Mouse (Mus musculus): Measurements from ENCODE around the gene Rere. TPM values are rescaled to one million over a fixed set of nuclear protein-coding genes. Genes with fewer than 3 reads are reported as not detected.
A peak's percentile ranks its signal among the peaks of the same experiment; 100 is the strongest.
"Not testable (repeated sequence)": the region's sequence is repeated elsewhere in the genome, so short reads cannot be mapped to it uniquely, and the experiment has no call there.

Gene Rere
- polyA plus RNA-seq, 1 experiment from 2014 or later: 57.2 TPM

DNA sequence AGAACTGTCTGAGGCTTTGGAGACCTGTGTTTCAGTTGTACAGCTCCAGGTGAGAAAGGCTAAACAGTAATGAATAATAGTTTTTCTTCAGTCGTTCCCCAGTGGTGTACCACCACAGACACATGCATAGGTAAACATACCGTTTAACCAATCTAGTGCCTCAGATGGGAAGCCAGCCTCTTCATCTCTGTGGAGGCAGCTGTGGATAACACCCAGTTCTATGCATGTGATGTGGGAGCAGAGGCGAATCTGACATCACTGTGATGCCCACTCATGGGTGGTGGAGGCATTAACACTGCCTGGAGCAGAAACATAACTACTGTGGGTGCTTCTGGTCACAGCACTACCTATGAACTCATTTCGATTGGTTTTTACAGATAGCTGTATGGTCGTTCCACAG is 314.5 kb downstream of the Rere start:
- 89% methylated on average over 5 of the region's 5 CpGs for WGBS
- H3K9me3 ChIP-seq: no peaks in the 10 kb centered on the region
- H3K36me3 ChIP-seq: no peaks in the 10 kb centered on the region
- peaks cover 13% of the 10 kb centered on the region for H3K4me1 ChIP-seq
- ATAC-seq (ENCODE audit: low FRiP score, low read depth): no peak
- no peak overlapping the region for H3K27ac ChIP-seq
- no peak overlapping the region for H3K4me3 ChIP-seq
- no peak overlapping the region for H3K9ac ChIP-seq
- H3K27me3 ChIP-seq (replicated peaks): no peaks in the 10 kb centered on the region
- H3K4me2 ChIP-seq (replicated peaks): no peak overlapping the region

DNA sequence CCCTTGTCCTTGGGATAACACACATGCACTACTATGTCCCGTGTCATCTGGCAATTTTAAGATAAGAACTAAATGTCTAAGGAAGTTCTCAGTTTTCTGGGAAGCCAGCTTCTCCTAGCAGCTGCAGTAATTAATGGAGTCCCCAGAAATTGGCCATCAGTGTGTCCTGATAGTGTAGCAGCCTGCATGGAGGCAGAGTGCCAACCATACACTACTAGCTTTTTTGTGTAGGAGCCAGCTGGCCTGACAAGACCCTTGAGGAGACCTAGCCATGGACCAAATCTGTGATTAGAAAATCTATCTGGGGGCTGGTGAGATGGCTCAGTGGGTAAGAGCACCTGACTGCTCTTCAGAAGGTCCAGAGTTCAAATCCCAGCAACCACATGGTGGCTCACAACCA is 317.2 kb downstream of the Rere start:
- no peak for ATAC-seq (ENCODE audit: low FRiP score, low read depth)
- whole genome bisulfite sequencing: 93% methylated on average over 1 of the region's 1 CpGs
- peaks cover 1% of the 10 kb centered on the region; the same call in 1 of the 2 replicates for H3K4me1 ChIP-seq

GRCm38 (mm10) chr4:150599119-150599992 is 317.9 kb downstream of the Rere start:
- Histone ChIP-seq H3K27me3 (replicated peaks) (no peaks in the 10 kb centered on the region), H3K27ac (no peak overlapping the region), H3K9ac (no peak overlapping the region), H3K9me3 (no peaks in the 10 kb centered on the region), H3K4me1 (peaks cover 6% of the 10 kb centered on the region), H3K4me3 (no peak overlapping the region), H3K4me2 (replicated peaks) (no peak overlapping the region), H3K36me3 (no peaks in the 10 kb centered on the region)
- ATAC-seq (ENCODE audit: low FRiP score, low read depth): no peak
- 73% methylated on average over 3 of the region's 3 CpGs for WGBS

More for the DNA sequence above, 317.2 kb downstream of the Rere start:
- Histone ChIP-seq H3K9ac (no peak overlapping the region), H3K4me3 (no peak overlapping the region), H3K27me3 (replicated peaks) (no peaks in the 10 kb centered on the region), H3K4me2 (replicated peaks) (no peak overlapping the region), H3K36me3 (no peaks in the 10 kb centered on the region), H3K9me3 (no peaks in the 10 kb centered on the region), H3K27ac (no peak overlapping the region)

DNA sequence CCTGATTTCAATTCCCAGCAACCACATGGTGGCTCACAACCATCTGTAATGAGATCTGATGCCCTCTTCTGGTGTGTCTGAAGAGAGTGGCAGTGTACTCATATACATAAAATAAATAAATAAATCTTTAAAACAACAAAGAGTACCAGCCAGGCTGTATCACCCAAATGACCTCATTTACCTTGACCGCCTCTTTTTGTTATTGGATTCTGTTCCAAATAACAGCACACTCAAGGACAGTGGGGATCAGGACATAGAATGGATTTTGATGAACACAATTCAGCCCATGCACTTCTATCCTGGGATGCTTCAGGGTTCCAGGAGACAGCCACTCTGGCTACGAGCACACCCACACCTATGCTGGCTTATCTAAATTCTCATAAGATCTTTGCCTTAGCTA is 319.1 kb downstream of the Rere start:
- H3K4me3 ChIP-seq; H3K27me3 ChIP-seq (replicated peaks); H3K36me3 ChIP-seq; H3K27ac ChIP-seq; H3K4me2 ChIP-seq (replicated peaks); ATAC-seq (ENCODE audit: low FRiP score, low read depth); H3K9ac ChIP-seq; H3K9me3 ChIP-seq: not testable (repeated sequence)
- 93% methylated on average over 2 of the region's 2 CpGs for WGBS
- H3K4me1 ChIP-seq: peaks cover 15% of the 10 kb centered on the region

DNA sequence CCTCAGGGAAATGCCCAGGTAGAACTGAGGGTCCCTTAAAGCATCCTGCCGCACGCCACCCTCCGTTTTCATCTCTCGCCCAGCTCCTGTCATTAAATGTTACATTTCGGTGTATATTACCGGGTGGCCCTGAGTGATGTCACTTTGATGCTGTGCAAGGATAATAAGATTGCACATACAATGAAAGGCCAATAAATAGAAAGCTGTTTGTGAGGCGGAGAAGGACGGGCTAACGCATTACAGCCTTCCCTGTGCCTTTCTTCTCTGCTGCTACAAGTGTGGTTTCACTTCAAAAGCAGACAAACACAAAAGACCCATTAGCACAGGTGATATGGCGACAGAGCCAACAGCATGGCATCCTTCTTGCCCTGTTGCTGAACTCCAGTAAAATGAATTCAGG is 320.0 kb downstream of the Rere start:
- peaks cover 25% of the 10 kb centered on the region for H3K4me1 ChIP-seq
- H3K27ac ChIP-seq: no peak overlapping the region
- H3K27me3 ChIP-seq (replicated peaks): no peaks in the 10 kb centered on the region
- no peaks in the 10 kb centered on the region for H3K9me3 ChIP-seq
- no peak for ATAC-seq (ENCODE audit: low FRiP score, low read depth)
- no peak overlapping the region for H3K4me2 ChIP-seq (replicated peaks)
- WGBS: 69% methylated on average over 10 of the region's 10 CpGs
- no peak overlapping the region for H3K4me3 ChIP-seq
- no peaks in the 10 kb centered on the region for H3K36me3 ChIP-seq
- no peak overlapping the region for H3K9ac ChIP-seq

DNA sequence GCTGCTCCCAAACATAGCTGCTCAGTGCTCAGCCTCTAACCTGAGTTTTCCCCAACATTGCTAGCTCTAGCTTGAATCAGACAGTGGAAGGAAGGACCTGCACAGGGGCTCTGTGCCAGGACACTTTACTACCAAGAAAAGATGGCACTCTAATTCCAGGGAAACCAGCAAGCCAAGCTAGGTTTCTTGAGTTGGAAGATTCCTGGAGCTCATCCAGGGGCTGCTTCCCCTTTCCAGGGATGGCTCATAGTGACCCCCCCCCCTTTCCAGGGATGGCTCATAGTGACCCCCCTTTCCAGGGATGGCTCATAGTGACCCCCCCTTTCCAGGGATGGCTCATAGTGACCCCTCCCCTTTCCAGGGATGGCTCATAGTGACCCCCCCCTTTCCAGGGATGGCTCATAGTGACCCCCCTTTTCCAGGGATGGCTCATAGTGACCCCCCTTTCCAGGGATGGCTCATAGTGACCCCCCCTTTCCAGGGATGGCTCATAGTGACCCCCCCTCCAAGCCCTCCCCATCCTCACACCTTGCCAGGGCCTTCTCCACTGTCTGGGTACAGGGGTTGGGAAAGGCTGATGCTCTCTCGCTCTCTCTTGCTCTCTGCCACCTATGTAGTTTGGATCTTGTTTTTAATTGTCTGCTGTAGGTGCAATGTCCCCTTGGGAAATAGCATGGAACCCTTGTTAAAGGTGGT is 322.1 kb downstream of the Rere start:
- no peak overlapping the region for H3K27ac ChIP-seq
- 88% methylated on average over 1 of the region's 1 CpGs for WGBS
- no peak overlapping the region for H3K4me2 ChIP-seq (replicated peaks)

DNA sequence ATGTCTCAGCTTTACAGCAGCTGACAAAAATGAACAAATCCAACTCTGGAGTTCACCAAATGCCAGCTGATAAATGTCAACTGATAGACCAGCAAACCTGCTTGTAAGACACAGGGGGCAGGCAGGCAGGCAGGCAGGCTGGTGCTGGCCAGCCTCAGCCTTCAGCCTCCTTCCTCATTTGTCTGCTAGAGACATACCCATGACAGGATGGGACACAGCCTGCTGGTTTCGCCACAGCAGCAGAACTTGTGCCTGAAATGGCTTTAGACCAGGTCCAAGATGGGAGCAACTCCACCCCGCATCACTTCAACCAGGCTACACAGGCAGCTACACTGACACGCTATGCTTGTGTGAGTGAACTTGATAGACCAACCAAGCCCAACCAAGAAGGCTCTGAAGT is 324.4 kb downstream of the Rere start:
- Histone ChIP-seq H3K4me2 (replicated peaks) (0 out of 2 replicates have a peak overlapping the region, but pooled peaks have one; percentile 20), H3K27ac (peak overlapping the region; percentile 27; the same call in 1 of the 2 replicates), H3K9ac (no peak overlapping the region), H3K4me3 (no peak overlapping the region), H3K4me1 (peaks cover 36% of the 10 kb centered on the region), H3K27me3 (replicated peaks) (no peaks in the 10 kb centered on the region), H3K9me3 (no peaks in the 10 kb centered on the region), H3K36me3 (peaks cover 9% of the 10 kb centered on the region)
- WGBS: 90% methylated on average over 3 of the region's 3 CpGs
- ATAC-seq (ENCODE audit: low FRiP score, low read depth): no peak

More for the DNA sequence above, 322.1 kb downstream of the Rere start:
- no peak overlapping the region for H3K4me3 ChIP-seq
- no peaks in the 10 kb centered on the region for H3K9me3 ChIP-seq
- H3K4me1 ChIP-seq: peaks cover 36% of the 10 kb centered on the region
- H3K9ac ChIP-seq: no peak overlapping the region
- H3K36me3 ChIP-seq: no peaks in the 10 kb centered on the region
- H3K27me3 ChIP-seq (replicated peaks): no peaks in the 10 kb centered on the region
- ATAC-seq (ENCODE audit: low FRiP score, low read depth): no peak

- ATAC-seq (ENCODE audit: low FRiP score, low read depth): peak; percentile 85
- 21% methylated on average over 3 of the region's 3 CpGs for WGBS
- Histone ChIP-seq H3K36me3 (peaks cover 15% of the 10 kb centered on the region), H3K9me3 (no peaks in the 10 kb centered on the region), H3K4me1 (peaks cover 36% of the 10 kb centered on the region), H3K4me2 (replicated peaks) (0 out of 2 replicates have a peak overlapping the region, but pooled peaks have one; percentile 20), H3K9ac (0 out of 2 replicates have a peak overlapping the region, but pooled peaks have one; percentile 29), H3K4me3 (no peak overlapping the region), H3K27me3 (replicated peaks) (no peaks in the 10 kb centered on the region), H3K27ac (peak overlapping the region; percentile 27)
Observed at GRCm38 (mm10) chr4:150606449-150607161, 325.2 kb downstream of the Rere start.

- H3K27ac ChIP-seq: no peak overlapping the region
- H3K9me3 ChIP-seq: no peaks in the 10 kb centered on the region
- H3K36me3 ChIP-seq: peaks cover 36% of the 10 kb centered on the region
- H3K4me2 ChIP-seq (replicated peaks): no peak overlapping the region
- no peak for ATAC-seq (ENCODE audit: low FRiP score, low read depth)
- H3K4me3 ChIP-seq: no peak overlapping the region
- H3K4me1 ChIP-seq: peaks cover 35% of the 10 kb centered on the region
- no peaks in the 10 kb centered on the region for H3K27me3 ChIP-seq (replicated peaks)
- 100% methylated on average over 3 of the region's 3 CpGs for WGBS
- no peak overlapping the region for H3K9ac ChIP-seq
Observed at GRCm38 (mm10) chr4:150608670-150609069, 327.2 kb downstream of the Rere start.

DNA sequence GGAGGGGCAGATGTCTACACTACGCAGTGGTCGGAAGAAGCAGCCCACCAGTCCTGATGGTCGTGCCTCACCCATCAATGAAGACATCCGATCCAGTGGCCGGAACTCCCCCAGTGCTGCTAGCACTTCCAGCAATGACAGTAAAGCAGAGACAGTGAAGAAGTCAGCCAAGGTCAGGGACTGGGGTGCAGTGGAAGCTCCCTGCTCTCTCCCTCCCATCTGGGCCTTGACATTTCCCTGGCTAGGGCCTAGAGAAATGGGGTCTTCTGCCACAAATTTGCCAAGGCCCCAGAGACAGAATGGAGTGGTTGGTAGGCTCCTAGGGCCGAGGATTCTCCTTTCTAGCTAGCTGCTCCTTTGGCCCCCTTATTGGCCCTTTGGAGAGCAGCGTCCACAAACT is 332.3 kb downstream of the Rere start:
- ATAC-seq (ENCODE audit: low FRiP score, low read depth): no peak
- no peak overlapping the region for H3K4me2 ChIP-seq (replicated peaks)
- no peak overlapping the region for H3K4me3 ChIP-seq
- no peak overlapping the region for H3K9ac ChIP-seq
- H3K27me3 ChIP-seq (replicated peaks): no peaks in the 10 kb centered on the region
- H3K27ac ChIP-seq: no peak overlapping the region
- WGBS: 92% methylated on average over 7 of the region's 7 CpGs
- peaks cover 4% of the 10 kb centered on the region; the same call in 1 of the 2 replicates for H3K4me1 ChIP-seq
- H3K9me3 ChIP-seq: no peaks in the 10 kb centered on the region
- H3K36me3 ChIP-seq: peaks cover 87% of the 10 kb centered on the region

DNA sequence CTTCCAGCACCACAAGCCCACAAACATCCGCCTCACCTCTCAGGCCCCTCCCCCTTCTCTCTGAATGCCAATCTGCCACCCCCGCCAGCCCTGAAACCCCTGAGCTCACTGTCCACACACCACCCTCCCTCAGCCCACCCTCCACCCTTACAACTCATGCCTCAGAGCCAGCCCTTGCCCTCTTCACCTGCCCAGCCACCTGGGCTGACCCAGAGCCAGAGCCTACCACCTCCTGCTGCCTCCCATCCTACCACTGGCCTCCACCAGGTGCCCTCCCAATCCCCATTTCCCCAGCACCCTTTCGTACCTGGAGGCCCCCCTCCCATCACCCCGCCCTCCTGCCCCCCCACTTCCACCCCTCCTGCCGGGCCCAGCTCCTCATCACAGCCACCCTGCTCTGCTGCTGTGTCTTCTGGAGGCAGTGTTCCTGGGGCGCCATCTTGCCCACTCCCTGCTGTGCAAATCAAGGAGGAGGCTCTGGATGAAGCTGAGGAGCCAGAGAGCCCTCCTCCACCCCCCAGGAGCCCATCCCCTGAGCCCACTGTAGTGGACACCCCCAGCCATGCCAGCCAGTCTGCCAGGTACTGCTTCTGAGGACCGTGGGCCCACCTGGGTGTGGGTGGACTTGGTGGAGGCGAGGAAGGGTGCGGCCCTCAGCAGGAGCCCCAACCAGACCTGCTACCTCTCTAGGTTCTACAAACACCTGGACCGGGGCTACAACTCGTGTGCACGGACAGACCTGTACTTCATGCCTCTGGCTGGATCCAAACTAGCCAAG is 334.0 kb downstream of the Rere start:
- no peak overlapping the region for H3K27ac ChIP-seq
- ATAC-seq (ENCODE audit: low FRiP score, low read depth): no peak
- H3K9me3 ChIP-seq: no peaks in the 10 kb centered on the region
- 92% methylated on average over 12 of the region's 12 CpGs for WGBS
- H3K9ac ChIP-seq: no peak overlapping the region
- H3K4me2 ChIP-seq (replicated peaks): no peak overlapping the region
- H3K4me3 ChIP-seq: no peak overlapping the region
- no peaks in the 10 kb centered on the region for H3K27me3 ChIP-seq (replicated peaks)
- peaks cover 95% of the 10 kb centered on the region for H3K36me3 ChIP-seq
- peaks cover 4% of the 10 kb centered on the region; the same call in 1 of the 2 replicates for H3K4me1 ChIP-seq

Data from neural tube, embryonic 12.5 days (tissue).